Mouse (Mus musculus) myocyte (in vitro differentiated cells): Measurements from ENCODE around the gene Gm17660.

Experiments
- MAX ChIP-seq: IDR thresholded peaks from one replicate; pipeline ENCODE4 v1.6.1; 2011; ENCODE audit warnings: low read depth, mild to moderate bottlenecking, control low read depth
- POLR2A ChIP-seq: IDR thresholded peaks from one replicate; pipeline ENCODE4 v1.6.1; 2011; ENCODE audit warnings: low read depth, mild to moderate bottlenecking, control low read depth, moderate library complexity; ENCODE audit not compliant: insufficient read length
- POLR2AphosphoS2 ChIP-seq: IDR thresholded peaks from one replicate; pipeline ENCODE4 v1.6.1; 2011; ENCODE audit warnings: low read depth, control low read depth; ENCODE audit not compliant: insufficient read length
- TCF3 ChIP-seq: IDR thresholded peaks from one replicate; pipeline ENCODE4 v1.6.1; 2011; ENCODE audit warnings: low read depth, control low read depth; ENCODE audit not compliant: insufficient read length
- USF1 ChIP-seq: IDR thresholded peaks from one replicate; pipeline ENCODE4 v1.6.1; 2011; ENCODE audit warnings: low read depth, mild to moderate bottlenecking, control low read depth, moderate library complexity

GRCm38 (mm10) chr5:104061936-104062772 is 15.3 kb downstream of the Gm17660 start:
- TF ChIP-seq TCF3 (no peak), POLR2A (no peak), USF1 (no peak), MAX (no peak), POLR2AphosphoS2 (no peak)
